ENCODE assay signal across 13 mouse cellular contexts in the genomic region with DNA sequence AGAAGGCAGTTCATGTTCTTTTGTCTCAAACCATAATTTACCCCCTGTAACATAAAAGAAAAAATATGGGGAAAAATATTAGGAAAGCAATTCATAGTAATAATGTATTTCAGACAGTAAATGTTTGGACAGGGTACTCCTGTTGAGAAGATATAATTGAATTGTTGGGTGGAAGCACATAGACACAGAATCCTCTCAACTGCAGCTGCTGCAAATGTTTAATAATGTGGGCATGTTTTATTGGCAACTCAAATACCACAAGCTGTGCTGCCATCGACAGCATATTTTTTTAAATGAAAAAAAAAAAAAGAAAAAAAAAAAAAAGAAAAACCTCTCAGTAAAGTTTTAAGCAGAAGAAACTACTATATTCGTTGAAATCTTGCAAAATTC.
"Had no signal": no experiment of that assay in that cellular context is flagged by ENCODE, and none has a peak within 500 bp of the region (broad histone marks: within the 10 kb centered on the region; RNA-seq: fewer than 3 reads in every experiment).

No protein-coding gene starts in this region.

- H3K36me3 ChIP-seq: midbrain, embryonic 10.5 days; midbrain, embryonic 12.5 days; neural tube, embryonic 13.5 days; neural tube, embryonic 15.5 days had no signal

- H3K4me3 ChIP-seq: midbrain, embryonic 10.5 days; midbrain, embryonic 12.5 days; myocyte; neural tube, embryonic 13.5 days; neural tube, embryonic 15.5 days had no signal

- DNase-seq: retina, postnatal 1 day; right cerebral cortex, postnatal 25 days; right cerebral cortex, postnatal 4 days; spleen, adult 18-20 months; thymus, adult 18-20 months; thymus, postnatal 14 days; thymus, postnatal 36 days had no signal

- H3K9ac ChIP-seq: lung, embryonic 14.5 days; midbrain, embryonic 12.5 days; neural tube, embryonic 13.5 days; neural tube, embryonic 15.5 days had no signal

- H3K9me3 ChIP-seq: midbrain, embryonic 10.5 days; midbrain, embryonic 12.5 days; neural tube, embryonic 13.5 days; neural tube, embryonic 15.5 days had no signal

- H3K4me1 ChIP-seq: neural tube, embryonic 13.5 days; neural tube, embryonic 15.5 days had no signal

- H3K27me3 ChIP-seq: midbrain, embryonic 12.5 days; neural tube, embryonic 13.5 days; neural tube, embryonic 15.5 days had no signal

- H3K27ac ChIP-seq: midbrain, embryonic 10.5 days; midbrain, embryonic 12.5 days; neural tube, embryonic 13.5 days; neural tube, embryonic 15.5 days had no signal

- H3K4me2 ChIP-seq: lung, embryonic 14.5 days; midbrain, embryonic 12.5 days; neural tube, embryonic 13.5 days; neural tube, embryonic 15.5 days had no signal
